Mouse (Mus musculus) brain, adult 2 months (tissue): ENCODE data around the gene Fam189a1.

ENCODE experiments used
- DNase-seq: peaks from one replicate; pipeline ENCODE4 v3.0.0; 2011; ENCODE audit warnings: low read depth, low spot score

Fam189a1 gene

DNA sequence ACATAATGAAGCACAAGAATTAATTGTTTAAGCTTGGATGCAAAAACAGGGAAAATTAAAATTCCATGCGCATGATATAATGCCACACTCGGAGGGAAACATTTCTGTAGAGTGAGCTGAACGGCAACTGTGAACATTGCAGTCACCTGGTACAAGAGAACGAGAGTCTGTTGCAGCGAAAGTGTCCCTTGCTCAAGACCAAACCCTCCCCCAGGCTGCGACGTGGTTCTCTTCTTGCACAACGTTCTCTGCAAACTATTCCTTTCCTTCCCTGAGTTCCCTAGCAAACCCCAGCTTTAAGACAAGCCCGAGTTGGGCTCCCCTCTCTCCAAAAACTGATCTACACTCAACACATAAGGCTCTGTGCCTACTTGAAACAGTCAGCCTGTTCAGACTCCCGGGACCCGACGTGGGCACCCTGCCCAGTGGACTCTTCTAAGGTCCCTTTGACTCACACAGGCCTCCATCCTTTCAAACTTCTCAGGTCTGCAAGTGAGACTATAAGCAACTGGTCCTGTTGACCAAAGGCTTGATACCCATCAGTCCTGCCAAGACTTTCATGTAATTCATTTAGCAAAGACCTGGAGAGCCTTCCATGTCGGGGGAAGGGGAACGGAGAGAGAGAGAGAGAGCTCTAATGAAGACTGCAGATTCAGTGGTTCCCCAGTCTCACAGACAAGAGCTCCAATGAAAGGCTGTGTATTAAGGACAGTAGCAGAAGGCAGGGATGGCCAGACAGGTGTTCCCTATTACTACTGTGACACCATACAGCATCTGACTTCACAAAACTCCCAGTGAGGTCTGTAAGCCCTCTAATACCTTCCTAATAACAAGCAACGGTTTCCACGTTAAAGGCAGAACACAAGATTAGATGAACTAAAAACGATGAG is 51.9 kb downstream of the Fam189a1 start:
- DNase-seq = no peak

- DNase-seq = no peak
Observed at GRCm38 (mm10) chr7:65101661-65102060, 54.7 kb downstream of the Fam189a1 start.

- DNase-seq = peak; percentile 88
Observed at GRCm38 (mm10) chr7:65097708-65098107, 58.7 kb downstream of the Fam189a1 start.

- DNase-seq = peak; percentile 85
Observed at GRCm38 (mm10) chr7:65095631-65096107, 60.7 kb downstream of the Fam189a1 start.

GRCm38 (mm10) chr7:65093314-65093713 is 63.1 kb downstream of the Fam189a1 start:
- peak; percentile 72 for DNase-seq

GRCm38 (mm10) chr7:65091486-65091885 is 64.9 kb downstream of the Fam189a1 start:
- peak; percentile 58 for DNase-seq

- no peak for DNase-seq
Observed at GRCm38 (mm10) chr7:65085972-65086371, 70.4 kb downstream of the Fam189a1 start.

DNA sequence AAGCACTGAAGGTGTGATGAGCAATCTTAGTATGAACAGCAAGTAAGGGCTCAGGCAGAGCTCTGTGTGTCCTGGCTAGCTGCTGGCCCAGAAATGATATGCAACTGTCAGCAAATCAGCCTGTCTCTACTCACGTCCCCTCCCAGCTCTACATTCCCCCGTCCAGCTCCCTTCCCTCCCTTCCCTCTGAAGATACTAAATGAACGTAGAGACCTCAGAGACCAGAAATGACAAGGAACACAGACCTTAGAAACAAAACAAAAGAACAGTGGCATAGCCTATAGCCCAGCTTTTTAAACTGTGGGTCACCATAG is 73.6 kb downstream of the Fam189a1 start:
- DNase-seq = no peak

DNA sequence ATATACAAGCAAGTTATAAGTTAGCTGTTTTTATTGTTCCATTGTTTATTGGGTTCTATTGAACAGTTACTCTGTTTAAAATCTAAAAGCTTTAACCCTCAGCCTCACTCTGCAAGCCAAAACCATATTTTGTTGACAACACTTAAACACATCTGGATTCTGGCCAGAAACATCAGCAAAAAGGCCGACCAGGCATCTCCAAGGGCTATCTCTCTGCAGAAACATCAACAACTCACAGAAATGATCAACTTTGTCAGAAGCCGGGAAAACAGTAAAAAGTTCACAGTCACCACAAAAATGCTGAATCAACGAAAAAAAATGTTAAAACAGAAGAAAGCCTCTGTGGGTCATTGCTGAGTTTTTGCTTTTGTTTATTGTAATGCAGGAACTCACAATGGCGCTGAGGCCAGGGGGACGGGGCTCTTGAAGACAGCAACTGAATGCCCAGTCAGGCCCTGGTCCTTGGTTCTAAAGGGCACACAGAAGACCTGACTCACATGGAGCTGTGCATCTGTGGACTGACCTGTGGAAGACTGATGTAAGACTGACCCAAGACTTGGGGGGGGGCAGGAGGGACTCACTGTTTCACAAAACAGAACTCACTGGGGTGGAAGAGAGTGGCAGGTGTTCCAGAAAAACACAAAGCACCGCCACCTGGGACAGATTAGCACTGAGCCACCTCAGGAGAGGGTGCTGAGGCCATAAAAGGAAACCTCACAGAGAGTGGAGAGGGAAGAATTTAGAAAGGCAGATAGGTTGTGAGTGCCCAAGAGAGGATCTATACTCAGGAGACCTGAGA is 74.2 kb downstream of the Fam189a1 start:
- no peak for DNase-seq

DNA sequence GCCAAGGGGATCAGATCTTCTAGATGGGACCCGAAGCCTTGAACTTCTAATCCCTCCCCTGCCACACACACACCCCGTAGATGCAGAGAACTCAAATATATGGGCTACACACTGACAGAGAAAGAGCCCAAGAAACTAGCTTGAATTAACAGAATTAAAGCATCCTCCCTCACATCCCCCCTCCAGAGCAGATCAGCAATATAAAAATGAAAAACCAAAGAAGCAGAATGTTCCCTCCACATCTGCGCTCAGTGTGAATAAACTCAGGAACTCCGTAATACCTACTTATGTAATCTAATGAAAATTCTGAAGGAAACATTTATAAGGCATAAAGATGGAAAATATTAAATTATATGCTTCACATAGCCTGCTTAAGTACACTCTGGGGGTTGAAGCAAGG is 80.2 kb downstream of the Fam189a1 start:
- DNase-seq = peak; percentile 72

GRCm38 (mm10) chr7:65074194-65074593 is 82.2 kb downstream of the Fam189a1 start:
- no peak for DNase-seq

- DNase-seq = peak; percentile 81
Observed at GRCm38 (mm10) chr7:65073555-65073954, 82.8 kb downstream of the Fam189a1 start.

- DNase-seq = no peak
Observed at GRCm38 (mm10) chr7:65066211-65066610, 90.2 kb downstream of the Fam189a1 start.

- DNase-seq = no peak
Observed at GRCm38 (mm10) chr7:65065457-65065856, 90.9 kb downstream of the Fam189a1 start.

GRCm38 (mm10) chr7:65064638-65065037 is 91.7 kb downstream of the Fam189a1 start:
- DNase-seq = no peak

- DNase-seq = no peak
Observed at GRCm38 (mm10) chr7:65064096-65064495, 92.3 kb downstream of the Fam189a1 start.

DNA sequence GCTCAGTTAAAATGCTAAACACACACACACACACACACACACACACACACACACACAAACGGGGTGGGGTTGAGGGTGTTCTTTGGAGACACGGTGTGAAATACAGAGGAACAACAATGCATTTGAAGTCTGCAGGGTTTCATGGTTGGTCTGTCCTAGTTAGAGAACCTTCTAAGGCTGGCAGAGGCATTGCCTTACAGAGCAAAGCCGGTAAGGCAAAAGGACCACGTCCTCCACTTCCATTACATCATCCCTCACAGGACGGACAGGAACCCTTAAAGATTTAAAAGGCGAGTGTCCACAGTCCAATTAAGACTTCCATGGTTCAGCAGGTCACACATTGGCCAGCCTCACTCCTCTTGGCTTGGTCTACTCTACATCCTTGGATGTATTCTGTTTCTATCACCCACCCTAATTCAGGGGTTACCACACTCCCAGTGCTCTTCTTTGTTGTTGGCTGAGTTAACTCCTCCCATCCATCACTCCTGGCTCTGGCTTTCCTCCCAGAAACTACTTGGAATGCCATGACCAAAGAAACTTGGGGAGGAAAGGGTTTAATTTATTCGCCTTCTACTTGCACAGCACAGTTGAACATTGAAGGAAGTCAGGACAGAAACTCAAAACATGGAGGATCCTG is 96.1 kb downstream of the Fam189a1 start:
- no peak for DNase-seq

DNA sequence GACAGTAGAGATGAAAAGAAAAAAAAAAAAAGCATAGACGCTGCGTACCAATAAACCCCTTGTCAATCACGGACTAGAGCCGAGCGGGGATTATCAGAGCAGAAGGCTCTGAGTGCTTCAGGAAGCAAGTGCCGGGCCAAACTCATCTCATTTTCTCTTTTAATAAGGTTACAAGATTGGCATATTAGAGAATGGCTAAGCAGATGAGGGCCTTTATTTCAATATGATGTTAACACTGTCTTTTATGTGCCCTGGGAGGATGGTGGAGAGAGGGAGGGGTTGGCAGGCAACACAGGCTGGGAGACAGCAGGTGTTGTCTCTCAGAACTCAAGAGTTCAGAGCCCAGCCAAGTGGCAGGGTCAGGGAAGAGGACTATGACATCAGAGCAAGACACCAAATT is 99.5 kb downstream of the Fam189a1 start:
- no peak for DNase-seq

- no peak for DNase-seq
Observed at GRCm38 (mm10) chr7:65051986-65052385, 104.4 kb downstream of the Fam189a1 start.

GRCm38 (mm10) chr7:65049236-65049954 is 107.0 kb downstream of the Fam189a1 start:
- DNase-seq = no peak

GRCm38 (mm10) chr7:65047700-65048099 is 108.7 kb downstream of the Fam189a1 start:
- DNase-seq = no peak
